7 mouse cellular contexts compared by ENCODE assay signal in genomic region chr11:51619409-51620060, GRCm38 (mm10). TPM values are rescaled to one million over a fixed set of nuclear protein-coding genes. Genes with fewer than 3 reads are reported as not detected.
DNase-seq lines count a peak whose midpoint lies in the region; ATAC-seq lines count a peak whose summit lies in the region.

Gene Nhp2 (plus strand): TSS chr11:51619735.

- H3K4me2 ChIP-seq in intestine, embryonic 15.5 days (replicated peaks) = peak within 1 kb of the TSS; percentile 69

- H3K4me3 ChIP-seq in intestine, embryonic 15.5 days (replicated peaks) = peak within 1 kb of the TSS; percentile 77
- peak within 1 kb of the TSS; percentile 81 for H3K4me3 ChIP-seq in midbrain, embryonic 10.5 days

- intact Hi-C loops in gastrocnemius, postnatal 36 days (cut with DNase I) = no loop called here
- intact Hi-C loops in left cerebral cortex, postnatal 25 days (cut with DNase I) = loop anchor here (1.0 kb wide), 1 partner anchor 16 kb away; the partner anchor contains the start of gene Rmnd5b

- peak; percentile 96 for DNase-seq in adrenal gland, adult 2 months
- DNase-seq in embryo, embryonic 11.5 days (ENCODE audit: low read depth, low spot score) = peak; percentile 93
- DNase-seq in gastrocnemius, postnatal 36 days = peak; percentile 92
- DNase-seq in left cerebral cortex, postnatal 25 days (ENCODE audit: low spot score in 2 of 2) = peak; percentile 88 to 97
- peak; percentile 95 for DNase-seq in midbrain, embryonic 10.5 days (ENCODE audit: low spot score)
- DNase-seq in right cerebral cortex, postnatal 4 days = peak; percentile 86

- peaks cover 19% of the 10 kb centered on the region for H3K4me1 ChIP-seq in intestine, embryonic 15.5 days (replicated peaks)
- peaks cover 32% of the 10 kb centered on the region for H3K4me1 ChIP-seq in midbrain, embryonic 10.5 days

- under 1% methylated on average over 51 of the region's 51 CpGs for WGBS in intestine, embryonic 15.5 days
- under 1% methylated on average over 51 of the region's 51 CpGs for WGBS in midbrain, embryonic 10.5 days

- no peaks in the 10 kb centered on the region for H3K9me3 ChIP-seq in intestine, embryonic 15.5 days
- no peaks in the 10 kb centered on the region for H3K9me3 ChIP-seq in midbrain, embryonic 10.5 days (replicated peaks)

- H3K36me3 ChIP-seq in intestine, embryonic 15.5 days = peaks cover 20% of the 10 kb centered on the region
- H3K36me3 ChIP-seq in midbrain, embryonic 10.5 days = peaks cover 35% of the 10 kb centered on the region

- ATAC-seq in intestine, embryonic 15.5 days = peak; percentile 90

- peak within 1 kb of the TSS; percentile 65 for H3K9ac ChIP-seq in intestine, embryonic 15.5 days

- H3K27ac ChIP-seq in intestine, embryonic 15.5 days = peak within 1 kb of the TSS; percentile 63
- H3K27ac ChIP-seq in midbrain, embryonic 10.5 days (replicated peaks) = peak within 1 kb of the TSS; percentile 89

- H3K27me3 ChIP-seq in intestine, embryonic 15.5 days (replicated peaks) = no peaks in the 10 kb centered on the region
- H3K27me3 ChIP-seq in midbrain, embryonic 10.5 days (ENCODE audit: low read depth, poor library complexity, severe bottlenecking) = peaks cover 3% of the 10 kb centered on the region; the same call in 1 of the 2 replicates

RNA-seq across cellular contexts. Expression of gene Nhp2, which starts in this region (rescaled TPM):
- total RNA-seq in adrenal gland, adult 2 months (2021) = 10 to 100 TPM; 76.3 to 79.4 TPM
- polyA plus RNA-seq in adrenal gland, adult 2 months (2012; rRNA removed) = 41.8 and 48.3 TPM in 2 replicates
- total RNA-seq in gastrocnemius, postnatal 36 days (2021) = 10 to 100 TPM; 21.0 to 24.7 TPM
- polyA plus RNA-seq in intestine, embryonic 15.5 days (2015; fragmentation: Nextera tagmentation; extraction: Ambion mirVana) = 172 and 184 TPM in 2 replicates
- total RNA-seq in left cerebral cortex, postnatal 25 days (2021) = 10 to 100 TPM; 39.3 to 47.6 TPM
- polyA plus RNA-seq in midbrain, embryonic 10.5 days (2016; fragmentation: Nextera tagmentation; extraction: Ambion mirVana) = 209 and 269 TPM in 2 replicates

Comparison
In these comparisons a context has a peak if more than half of its experiments do, and no peak if none do; other contexts are left out.
1. Peak in every context shown above with its lines: DNase-seq, ATAC-seq, H3K4me3 ChIP-seq and H3K27ac ChIP-seq.